Mouse (Mus musculus): Measurements from ENCODE around the gene Tnfsf15.
A peak's percentile ranks its signal among the peaks of the same experiment; 100 is the strongest.

GRCm38 (mm10) chr4:63717922-63718643 is 26.8 kb downstream of the Tnfsf15 start:
- TF ChIP-seq TCF12 (IDR thresholded peaks at IDR 0.05; ENCODE audit: insufficient read depth, poor library complexity, severe bottlenecking) = no peak
- TF ChIP-seq MAX (IDR thresholded peaks at IDR 0.05; ENCODE audit: low read depth) = no peak
- no peak for TF ChIP-seq POLR2A (IDR thresholded peaks at IDR 0.05; ENCODE audit: insufficient read length, low read depth)
- TF ChIP-seq E2F4 (IDR thresholded peaks at IDR 0.05; ENCODE audit: insufficient read depth) = no peak
- TF ChIP-seq SRF (IDR thresholded peaks at IDR 0.05; ENCODE audit: control insufficient read depth, insufficient read length, low read depth) = no peak
- no peak for TF ChIP-seq USF1 (IDR thresholded peaks at IDR 0.05; ENCODE audit: low read depth)
- peak in 1 of 3 experiments; percentile 34 for TF ChIP-seq MYOD1 (IDR thresholded peaks at IDR 0.05; ENCODE audit: control insufficient read depth in 1 of 3, insufficient read length in 2 of 3, low read depth in 2 of 3)
- no peak for TF ChIP-seq CEBPB (IDR thresholded peaks at IDR 0.05; ENCODE audit: insufficient read depth, poor library complexity, severe bottlenecking)
- no peak for TF ChIP-seq MYOG (IDR thresholded peaks at IDR 0.05; ENCODE audit: control insufficient read depth in 1 of 3, insufficient read depth in 1 of 3, insufficient read length in 2 of 3, low read depth in 2 of 3)
- no peak for TF ChIP-seq POLR2AphosphoS2 (IDR thresholded peaks at IDR 0.05; ENCODE audit: insufficient read length, low read depth)
- no peak for TF ChIP-seq TCF3 (IDR thresholded peaks at IDR 0.05; ENCODE audit: insufficient read length, low read depth)
- TF ChIP-seq REST (IDR thresholded peaks at IDR 0.05; ENCODE audit: insufficient read depth, insufficient read length) = no peak

All from myocyte (in vitro differentiated cells).